Mouse (Mus musculus) heart, adult 8-10 months (tissue): ENCODE measurements around the gene Fgfr4. TPM values are rescaled to one million over a fixed set of nuclear protein-coding genes. Genes with fewer than 3 reads are reported as not detected.
A peak's percentile ranks its signal among the peaks of the same experiment; 100 is the strongest.

Experiments used
- DNase-seq: peaks from one replicate; pipeline ENCODE4 v3.0.0; 2022; ENCODE audit warnings: low spot score
- total RNA-seq, 4 experiments: library from RNA; stranded (reverse); gene quantifications; 2 replicates each; pipeline ENCODE4 v1.2.4; 2022

Fgfr4 gene
- under 1 TPM in 3 of 4 experiments, not detected in 1; 0.16 to 0.29 (median 0.28) TPM for total RNA-seq

DNA sequence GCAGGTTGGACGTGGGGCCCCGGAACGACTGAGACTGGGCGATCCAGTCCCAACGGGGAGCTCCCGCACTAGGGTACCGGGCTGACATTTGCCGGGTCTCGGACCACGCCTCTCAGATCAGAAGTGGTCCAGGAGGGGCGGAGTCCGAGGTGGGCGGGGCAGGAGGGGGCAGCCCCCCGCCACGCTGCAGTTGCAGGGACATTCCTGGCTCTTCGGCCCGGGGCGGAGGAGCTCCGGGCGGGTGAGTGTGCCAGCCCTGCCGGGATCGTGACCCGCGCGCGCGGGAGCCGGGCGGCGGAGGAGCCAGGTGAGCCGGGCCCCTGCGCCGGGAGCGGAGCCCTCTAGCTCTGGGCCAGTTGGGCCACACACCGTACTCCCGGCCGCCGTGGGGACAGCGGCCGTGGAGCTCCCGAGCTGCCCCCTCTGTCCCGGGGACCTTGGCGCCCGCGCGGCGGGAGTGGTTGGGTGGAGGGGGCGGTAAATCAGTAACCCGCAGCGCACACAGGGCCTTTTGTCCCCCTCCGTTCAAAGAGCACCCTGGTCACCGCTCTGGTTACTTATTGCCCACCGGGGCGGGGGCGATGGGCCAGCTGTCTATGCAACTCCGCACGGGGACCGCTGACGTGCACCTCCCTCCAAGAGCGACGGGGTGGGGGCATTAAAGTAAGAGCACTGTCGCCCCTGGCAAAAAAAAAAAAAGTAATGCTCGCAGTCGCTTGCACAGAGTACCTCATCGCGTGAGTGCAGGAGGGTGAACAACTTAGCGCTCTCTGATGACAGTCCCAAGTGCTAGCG lies at the start of gene Fgfr4:
TSS of gene Fgfr4 (plus strand) at position 20 of the 795 bp plus-strand sequence.
- no peak for DNase-seq

DNA sequence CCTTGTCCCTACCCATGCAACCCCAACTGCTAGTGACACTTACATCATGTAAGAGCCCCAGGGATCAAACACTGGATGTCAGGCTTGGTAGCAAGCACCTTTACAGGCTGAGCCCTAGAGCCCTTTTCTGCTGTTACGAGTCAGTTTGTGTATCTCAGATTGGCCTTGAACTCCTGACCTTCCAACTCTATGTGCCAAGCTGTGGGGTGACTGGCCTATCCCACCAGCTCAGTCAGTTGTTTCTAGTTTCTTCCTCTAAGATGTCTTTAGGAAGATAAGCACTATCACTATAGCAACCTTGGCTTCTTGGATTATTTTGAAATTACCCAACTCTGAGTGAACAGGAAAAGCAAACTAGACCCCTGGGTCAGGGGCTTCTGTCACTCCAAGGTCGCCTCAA lies 49.1 kb upstream of the Fgfr4 start:
- no peak for DNase-seq

DNA sequence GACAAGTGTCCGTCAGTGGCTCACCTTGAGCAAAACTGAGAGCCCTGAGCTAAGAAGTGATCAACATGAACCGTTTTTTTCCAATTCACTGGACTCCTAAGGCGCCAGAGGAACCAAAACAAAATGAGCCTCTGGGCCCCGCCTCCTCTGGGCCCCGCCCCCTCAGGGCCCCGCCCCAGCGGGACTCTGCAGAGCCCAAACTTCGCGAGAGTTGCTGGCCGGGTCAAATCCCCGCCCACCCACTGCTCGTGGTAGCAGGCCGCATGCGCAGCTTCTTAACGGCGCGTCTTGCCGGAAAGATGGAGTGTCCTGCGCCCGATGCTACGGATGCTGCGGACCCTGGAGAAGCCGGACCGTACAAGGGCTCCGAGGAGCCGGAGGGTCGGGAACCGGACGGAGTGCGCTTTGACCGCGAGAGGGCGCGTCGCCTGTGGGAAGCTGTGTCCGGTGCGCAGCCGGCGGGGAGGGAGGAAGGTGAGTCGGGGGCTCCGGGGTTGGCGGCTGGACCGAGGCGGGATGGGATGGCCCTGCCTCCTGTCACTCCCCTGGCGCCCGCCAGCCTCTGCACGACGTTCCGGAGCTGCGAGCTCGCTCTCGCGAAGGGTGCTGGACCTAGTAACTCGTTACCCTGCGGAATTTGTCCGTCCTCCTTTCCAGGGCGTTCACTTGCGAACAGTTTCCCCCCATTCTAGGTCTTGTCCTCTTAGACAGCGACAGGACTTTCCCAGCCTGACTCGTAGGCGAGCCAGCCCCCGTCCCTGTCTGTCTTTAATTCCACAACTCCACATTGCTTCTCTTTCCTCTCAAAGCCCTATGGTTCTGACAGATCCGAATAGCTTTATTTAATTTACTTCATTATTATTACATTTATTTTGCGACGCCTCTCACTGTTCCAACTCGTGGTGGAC lies 47.1 kb upstream of the Fgfr4 start, which contains the start of gene Zfp346:
TSS of gene Zfp346 (plus strand) at position 267 of the 908 bp plus-strand sequence.
- DNase-seq: peak; percentile 97

DNA sequence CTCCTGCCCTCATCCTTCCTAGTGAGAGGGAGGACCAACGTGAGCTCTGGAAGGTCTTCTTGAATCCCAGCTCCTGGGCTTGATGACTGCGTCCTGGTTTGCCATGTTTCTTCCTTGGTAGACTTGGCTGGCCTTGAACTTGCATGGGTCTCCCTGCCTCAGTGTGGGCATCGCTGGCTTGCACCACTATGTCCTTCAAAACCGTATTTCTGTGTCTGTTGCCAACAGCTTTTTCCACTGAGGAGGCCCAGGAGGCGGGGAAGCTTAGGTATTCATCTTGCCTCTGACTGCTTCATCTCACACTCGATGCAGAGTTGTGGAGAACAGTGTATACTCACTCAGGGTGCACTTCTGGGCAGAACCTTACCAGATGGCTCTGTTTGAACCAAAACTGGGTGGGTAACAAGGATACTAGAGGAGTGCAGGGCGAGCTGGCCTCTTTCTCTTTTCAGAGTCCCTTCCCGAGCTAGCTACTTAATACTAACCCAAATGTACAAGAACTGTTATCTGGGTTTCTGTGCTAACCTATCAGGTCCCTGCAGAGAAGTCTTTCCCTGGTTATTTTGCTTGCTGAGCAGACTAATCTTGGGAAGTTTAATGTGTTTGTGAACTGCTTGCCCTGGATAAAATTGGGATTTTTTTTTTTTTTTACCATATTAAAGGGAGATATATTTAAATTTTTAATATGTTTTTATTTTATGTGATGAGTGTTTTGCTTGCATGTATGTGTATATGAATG lies 46.3 kb upstream of the Fgfr4 start:
- DNase-seq: peak; percentile 20

DNA sequence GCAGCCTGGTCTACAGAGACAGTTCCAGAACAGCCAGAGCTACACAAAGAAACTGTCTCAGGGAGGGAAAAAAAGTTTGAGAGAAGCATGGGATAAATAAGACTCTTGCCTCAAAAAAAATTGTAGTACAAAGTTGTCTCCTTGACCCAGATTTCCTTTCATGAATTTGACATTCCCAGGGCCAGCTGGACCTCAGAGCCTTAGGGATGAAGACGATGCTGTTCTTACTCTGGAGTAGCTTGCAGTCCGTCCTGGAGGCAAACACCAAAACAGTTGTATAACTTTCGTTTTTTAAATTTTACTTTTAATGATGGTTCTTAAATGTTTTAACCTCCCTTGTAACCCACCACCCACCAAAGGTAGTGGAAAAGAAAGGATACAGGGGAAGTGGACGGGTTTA lies 45.3 kb upstream of the Fgfr4 start:
- DNase-seq: no peak

DNA sequence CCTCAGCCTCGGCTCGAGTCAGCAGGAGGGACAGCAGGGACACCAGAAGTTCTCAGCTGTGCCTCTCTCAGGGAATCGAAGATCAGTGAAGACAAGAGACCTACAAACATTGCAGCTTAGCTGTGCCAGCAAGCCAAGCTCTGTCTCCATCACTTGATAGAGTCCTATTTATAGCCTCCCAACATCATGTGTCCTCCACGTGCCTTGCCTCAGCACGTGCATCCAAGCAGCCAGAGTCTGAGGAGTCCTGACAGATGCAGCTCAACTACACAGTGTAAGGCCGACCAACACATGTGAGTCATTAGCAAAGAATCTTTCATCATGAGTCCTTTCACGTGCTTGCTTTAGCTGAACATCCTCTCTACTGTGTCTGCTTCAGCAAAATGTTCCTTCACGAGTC lies 44.7 kb upstream of the Fgfr4 start:
- DNase-seq: peak; percentile 76

DNA sequence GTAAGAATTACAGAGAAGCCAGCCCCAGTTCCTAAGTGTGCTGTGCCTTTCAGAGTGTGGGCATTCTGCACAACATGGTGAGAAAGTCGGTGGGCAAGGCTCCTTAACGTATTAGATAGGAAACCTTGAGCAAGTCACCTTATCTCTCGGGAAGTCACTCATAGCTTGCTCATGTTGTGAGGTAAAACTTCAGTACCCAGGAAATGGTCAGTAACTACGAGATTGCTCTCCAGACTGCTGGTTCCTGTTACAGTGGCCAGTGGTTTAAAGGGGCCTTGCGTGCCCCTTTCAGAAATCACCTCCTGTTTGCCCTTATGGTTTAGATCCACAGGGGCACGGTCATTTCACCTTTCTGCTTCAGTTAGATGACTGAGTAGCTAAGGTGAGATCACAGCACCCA lies 38.1 kb upstream of the Fgfr4 start:
- DNase-seq: no peak

DNA sequence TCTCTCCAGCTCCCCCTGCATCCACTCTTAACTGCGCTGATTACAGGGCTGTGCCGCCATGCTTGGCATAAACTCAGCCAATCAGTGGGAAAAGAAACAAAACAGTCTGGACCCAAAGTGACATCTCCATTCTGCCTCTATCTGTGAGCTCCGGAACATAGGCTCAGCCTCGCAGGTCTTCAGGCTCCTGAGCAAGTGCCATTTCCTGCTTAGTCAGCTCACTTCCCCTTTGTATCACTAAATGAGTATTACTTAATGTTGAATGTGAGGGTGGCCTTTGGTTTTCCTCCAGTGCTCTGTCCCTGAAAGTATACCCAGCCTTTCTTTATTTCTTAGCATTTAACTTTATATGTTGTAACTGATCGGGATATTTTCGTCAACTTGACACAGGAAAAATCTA lies 27.5 kb upstream of the Fgfr4 start:
- no peak for DNase-seq

DNA sequence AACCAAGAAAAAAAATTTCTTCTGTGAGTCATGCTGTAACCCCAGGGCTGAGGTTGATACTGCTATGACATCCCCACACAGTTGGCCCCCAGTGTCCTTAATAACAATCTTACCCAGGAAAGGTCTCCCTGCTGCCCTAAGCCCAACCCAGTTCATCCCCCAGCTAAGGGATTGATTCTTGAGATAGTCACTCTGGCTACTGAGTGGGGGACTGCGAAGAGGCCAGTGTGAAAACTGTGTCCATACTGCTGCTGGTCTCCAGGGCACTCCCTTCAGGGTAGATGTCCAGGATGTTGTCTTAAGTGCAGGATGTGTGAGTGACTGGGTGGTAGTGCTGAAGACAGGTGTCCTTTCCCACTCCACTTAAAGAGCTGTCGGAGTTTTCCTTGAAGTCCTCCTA lies 19.0 kb upstream of the Fgfr4 start, which contains the start of gene Gm17617:
TSS of gene Gm17617 (minus strand) at position 101 of the 400 bp plus-strand sequence.
- DNase-seq: no peak

DNA sequence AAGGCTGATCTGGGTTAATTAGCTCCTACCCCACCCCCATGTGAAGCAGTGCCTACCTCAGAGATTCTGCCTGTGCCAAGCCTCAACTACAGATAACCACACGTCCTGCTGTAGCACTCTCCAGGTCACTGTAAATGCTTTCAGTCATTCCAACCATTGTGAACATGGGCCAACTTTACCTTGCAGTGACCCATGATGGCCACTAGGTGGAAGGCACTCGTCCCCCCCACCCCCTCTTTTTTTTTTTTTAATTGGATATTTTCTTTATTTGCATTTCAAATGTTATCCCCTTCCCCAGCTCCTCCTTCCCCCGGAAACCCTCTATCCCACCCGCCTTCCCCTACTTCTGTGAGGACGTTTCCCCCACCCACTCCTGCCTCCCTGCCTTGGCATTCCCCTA lies 17.1 kb upstream of the Fgfr4 start:
- no peak for DNase-seq

DNA sequence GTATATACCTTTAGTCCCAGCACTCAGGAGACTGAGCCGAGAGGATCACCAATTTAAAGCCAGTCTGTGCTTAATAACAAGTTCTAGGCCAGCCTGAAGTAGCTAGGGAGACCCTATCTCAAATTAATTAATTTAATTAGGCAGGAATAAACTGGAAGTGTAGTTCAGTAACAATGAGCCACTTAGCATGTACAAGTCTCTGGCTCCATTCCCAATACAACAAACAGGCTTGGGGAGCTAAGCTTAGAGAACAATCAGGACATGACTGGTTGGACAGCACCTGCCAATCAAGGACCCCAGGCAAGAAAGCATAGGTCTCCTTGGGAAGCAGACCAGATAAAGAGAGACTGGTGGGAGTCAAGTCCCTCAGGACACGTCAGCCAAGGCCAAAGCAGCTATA lies 12.2 kb upstream of the Fgfr4 start:
- no peak for DNase-seq

DNA sequence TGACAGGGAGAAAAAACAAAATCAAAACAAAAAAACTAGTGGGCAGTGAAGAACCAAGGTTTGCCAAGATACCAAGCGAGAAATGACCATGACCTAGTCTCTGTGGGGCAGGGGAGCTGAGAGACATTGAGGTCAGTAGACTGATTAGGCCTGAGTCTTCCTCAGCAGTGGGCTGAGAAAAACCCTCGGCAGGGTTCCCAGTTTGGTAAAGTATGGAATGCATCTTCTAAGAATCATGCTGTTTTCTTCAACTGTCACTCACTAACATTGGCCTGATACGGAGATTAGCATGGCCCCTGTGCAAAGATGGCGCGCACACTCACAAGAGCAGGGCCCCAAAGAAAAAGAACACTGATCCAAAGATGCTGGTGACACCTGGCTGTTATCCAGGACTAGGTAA lies 1.5 kb downstream of the Fgfr4 start:
- no peak for DNase-seq

DNA sequence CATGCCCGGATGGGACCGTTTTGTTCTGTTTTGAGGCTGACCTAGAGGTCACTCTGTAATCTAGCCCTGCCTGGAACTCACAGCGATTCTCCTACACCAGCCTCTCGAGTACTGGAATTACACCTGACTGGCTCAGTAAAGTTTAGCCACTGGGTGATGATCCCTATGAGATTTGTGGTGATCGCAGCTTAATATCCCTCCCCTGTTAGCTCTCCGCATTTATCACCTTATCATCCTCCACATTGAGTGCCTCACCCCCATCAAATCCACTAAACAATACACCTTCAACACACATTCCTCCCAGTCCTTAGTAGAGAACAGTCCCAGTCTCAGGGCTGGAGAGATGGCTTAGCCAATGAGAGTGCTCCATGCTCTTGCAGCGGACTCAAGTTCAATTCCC lies 9.9 kb downstream of the Fgfr4 start:
- no peak for DNase-seq

DNA sequence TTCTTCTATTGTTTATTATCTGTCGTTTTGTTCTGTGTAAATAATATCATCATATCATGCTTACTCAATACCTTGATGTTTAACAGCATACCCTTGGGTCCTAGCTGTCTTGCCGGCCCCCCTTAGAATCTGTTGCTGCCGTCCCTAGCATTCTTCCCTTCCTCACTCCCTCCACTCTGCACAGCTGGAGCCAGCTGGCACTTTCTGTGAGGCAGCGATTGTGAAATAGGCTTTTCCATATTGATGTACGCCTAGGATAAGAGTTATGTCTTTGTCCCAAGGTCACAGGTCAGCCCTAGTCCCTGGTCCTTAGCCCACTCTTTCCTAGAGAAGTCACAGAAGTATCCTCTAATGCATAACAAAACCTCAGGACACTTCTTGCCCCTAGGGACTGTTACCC lies 11.1 kb downstream of the Fgfr4 start:
- DNase-seq: no peak

DNA sequence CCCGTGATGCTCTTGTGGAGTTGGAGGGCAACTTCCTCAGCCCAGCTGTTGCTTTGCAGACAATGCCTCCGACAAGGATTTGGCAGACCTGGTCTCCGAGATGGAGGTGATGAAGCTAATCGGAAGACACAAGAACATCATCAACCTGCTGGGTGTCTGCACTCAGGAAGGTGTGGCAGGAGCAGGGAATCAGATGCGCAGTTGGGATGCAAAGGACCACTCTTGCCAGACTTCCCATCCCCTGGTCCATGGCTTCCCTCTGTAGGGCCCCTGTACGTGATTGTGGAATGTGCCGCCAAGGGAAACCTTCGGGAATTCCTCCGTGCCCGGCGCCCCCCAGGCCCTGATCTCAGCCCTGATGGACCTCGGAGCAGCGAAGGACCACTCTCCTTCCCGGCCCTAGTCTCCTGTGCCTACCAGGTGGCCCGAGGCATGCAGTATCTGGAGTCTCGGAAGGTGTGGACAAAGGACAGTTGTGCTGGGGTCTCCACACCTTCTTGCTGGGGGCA lies 13.4 kb downstream of the Fgfr4 start:
- no peak for DNase-seq

DNA sequence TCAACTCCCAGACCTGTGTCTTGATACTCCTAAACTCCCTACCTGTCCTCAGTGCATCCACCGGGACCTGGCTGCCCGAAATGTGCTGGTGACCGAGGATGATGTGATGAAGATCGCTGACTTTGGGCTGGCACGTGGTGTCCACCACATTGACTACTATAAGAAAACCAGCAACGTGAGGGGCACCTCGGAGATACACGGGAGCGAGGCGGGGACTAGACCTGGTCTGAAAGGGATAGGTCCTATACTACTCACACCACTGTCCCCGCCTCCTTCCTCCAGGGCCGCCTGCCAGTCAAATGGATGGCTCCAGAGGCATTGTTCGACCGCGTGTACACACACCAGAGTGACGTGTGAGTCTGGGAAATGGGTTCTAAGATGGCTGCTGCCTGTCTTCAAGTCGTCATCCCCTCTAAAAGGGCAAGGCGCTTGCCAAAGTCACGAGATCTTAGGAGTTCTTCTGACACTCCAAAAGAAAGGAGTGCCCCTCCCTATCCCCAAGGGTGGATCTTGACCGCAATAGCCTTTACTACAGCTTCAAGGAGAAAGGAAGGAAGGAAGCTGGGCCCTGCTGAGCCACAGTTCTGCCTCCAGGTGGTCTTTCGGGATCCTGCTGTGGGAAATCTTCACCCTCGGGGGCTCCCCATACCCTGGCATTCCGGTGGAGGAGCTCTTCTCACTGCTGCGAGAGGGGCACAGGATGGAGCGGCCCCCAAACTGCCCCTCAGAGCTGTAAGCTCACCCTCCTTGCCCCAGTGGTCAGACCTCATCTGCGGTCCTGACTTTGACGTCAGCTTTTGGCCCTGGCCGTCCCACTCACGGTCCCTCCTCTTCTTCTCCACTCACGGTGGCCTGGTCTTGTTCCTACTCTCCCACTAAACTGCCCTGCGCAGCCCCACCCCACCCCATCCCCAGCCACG lies 14.6 kb downstream of the Fgfr4 start:
- no peak for DNase-seq

DNA sequence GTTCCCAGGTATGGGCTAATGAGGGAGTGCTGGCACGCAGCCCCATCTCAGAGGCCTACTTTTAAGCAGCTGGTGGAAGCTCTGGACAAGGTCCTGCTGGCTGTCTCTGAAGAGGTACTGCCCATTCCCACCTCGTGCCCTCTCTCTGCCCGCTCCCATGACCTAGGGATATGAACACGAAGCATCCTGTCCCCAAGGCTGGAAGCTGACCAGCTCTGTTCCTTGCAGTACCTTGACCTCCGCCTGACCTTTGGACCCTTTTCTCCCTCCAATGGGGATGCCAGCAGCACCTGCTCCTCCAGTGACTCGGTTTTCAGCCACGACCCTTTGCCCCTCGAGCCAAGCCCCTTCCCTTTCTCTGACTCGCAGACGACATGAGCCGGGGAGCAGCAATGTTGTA lies 15.4 kb downstream of the Fgfr4 start:
- no peak for DNase-seq

DNA sequence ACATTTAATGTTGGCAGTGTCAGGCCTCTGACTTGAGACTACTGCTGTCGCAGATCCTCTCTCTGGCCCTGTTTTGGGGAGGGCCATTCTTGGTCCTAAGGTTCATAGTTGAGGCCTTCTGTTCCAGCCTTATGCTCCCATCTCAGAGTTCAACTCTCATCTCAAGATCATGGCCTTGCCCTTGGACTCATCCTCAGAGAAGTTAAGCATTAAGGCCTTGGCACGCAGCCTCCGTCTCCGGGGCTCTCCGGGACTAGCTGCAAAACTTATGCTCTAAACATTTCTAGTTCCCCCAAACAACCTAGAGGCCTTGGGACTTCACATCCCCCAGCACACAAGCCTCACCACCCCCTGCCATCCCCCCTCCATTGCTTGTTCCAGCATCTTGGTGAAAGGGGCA lies 15.8 kb downstream of the Fgfr4 start:
- no peak for DNase-seq

DNA sequence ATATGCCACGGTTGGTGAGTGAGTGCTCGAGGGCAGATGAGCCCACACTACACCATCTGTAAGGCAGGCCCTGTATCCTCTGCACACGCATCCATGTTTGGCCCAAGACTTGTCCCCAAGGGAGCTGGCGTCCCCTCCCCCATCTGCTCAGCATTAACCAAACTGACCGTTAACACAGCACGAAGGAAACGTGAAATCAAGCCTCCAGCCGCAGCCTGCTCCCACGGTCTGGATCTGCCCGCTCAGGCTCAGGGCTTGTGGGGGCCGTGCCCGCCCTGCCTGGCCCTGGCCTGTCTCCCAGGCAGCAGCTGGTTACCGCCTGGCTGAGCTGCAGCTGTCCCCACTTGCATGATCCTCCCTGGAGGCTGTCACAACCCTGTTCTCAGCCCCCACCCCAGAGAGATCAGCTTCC lies 16.5 kb downstream of the Fgfr4 start:
- no peak for DNase-seq

DNA sequence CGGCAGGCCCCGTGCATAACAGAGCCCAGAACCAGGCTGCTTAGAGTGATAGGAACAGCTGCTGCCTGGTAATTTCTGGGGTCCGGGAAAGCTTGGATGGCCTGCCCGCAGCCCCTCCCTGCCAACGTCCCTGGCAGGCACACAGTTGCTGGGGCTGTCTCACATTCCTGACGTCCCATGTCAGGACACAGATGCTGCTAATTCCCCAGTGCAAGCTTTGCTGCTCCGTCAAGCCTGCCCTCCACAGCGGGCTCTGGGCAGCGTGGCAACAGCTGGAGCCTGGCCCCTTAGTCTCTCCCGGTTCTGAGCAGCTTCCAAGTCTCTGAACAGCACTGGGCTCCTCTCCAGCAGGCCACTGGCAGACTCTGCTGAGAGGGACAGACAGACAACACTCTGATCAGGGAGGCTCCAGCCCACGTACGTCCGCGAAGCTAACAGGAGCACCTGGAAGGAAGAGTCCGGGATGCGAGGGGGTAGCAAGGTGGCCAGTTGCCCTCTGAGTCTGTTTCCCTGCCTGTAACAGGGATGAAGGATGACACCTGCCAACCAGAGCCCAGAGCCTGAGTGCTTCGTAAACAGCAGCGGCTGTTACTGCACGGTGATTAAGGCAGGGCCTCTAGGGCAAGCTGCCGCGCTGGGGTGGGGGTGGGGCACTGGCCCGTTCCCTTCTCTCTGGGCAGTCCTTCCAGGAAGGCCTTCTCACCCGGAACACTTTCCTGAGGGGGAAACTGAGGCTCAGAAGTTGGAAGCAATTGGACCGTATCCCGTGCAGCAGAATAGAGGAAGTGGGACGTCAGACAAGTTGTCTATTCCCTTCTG lies 19.3 kb downstream of the Fgfr4 start:
- no peak for DNase-seq
